Mouse (Mus musculus) induced T-regulatory cell, adult 2 months (primary cell): ENCODE data around the gene Gm4064.
"Not testable (repeated sequence)": the region's sequence is repeated elsewhere in the genome, so short reads cannot be mapped to it uniquely, and the experiment has no call there.

Experiments
- DNase-seq: peaks from one replicate; pipeline ENCODE4 v3.0.0-alpha.2; 2012; ENCODE audit warnings: low read depth

The Gm4064 gene

GRCm38 (mm10) chrY:2796105-2796504, at the start of gene Gm4064:
Gm4064 (minus strand) TSS chrY:2796205.
- DNase-seq: not testable (repeated sequence)

GRCm38 (mm10) chrY:2830380-2830779, 34.4 kb upstream of the Gm4064 start, which contains the start of the genes Rbmy and Gm10256:
Rbmy (plus strand) TSS chrY:2830680.
Gm10256 (plus strand) TSS chrY:2830699.
- not testable (repeated sequence) for DNase-seq
